Mouse (Mus musculus): ENCODE measurements around the gene Trim65.
"Not testable (repeated sequence)": the region's sequence is repeated elsewhere in the genome, so short reads cannot be mapped to it uniquely, and the experiment has no call there.

Trim65 gene

GRCm38 (mm10) chr11:116092959-116093358, 38.0 kb downstream of the Trim65 start:
- not testable (repeated sequence) for DNase-seq (ENCODE audit: low read depth in 1 of 2, low spot score in 2 of 2)

- DNase-seq (ENCODE audit: low read depth in 1 of 2, low spot score in 2 of 2) = no peak
These were observed 39.3 kb downstream of the Trim65 start for GRCm38 (mm10) chr11:116091591-116091990.

GRCm38 (mm10) chr11:116089545-116089944, 41.4 kb downstream of the Trim65 start:
- DNase-seq (ENCODE audit: low read depth in 1 of 2, low spot score in 2 of 2) = no peak

- no peak for DNase-seq (ENCODE audit: low read depth in 1 of 2, low spot score in 2 of 2)
These were observed 42.1 kb downstream of the Trim65 start for GRCm38 (mm10) chr11:116088741-116089394.

- no peak for DNase-seq (ENCODE audit: low read depth in 1 of 2, low spot score in 2 of 2)
These were observed 42.7 kb downstream of the Trim65 start for GRCm38 (mm10) chr11:116088188-116088587.

GRCm38 (mm10) chr11:116087194-116088130, 43.5 kb downstream of the Trim65 start:
- peak; percentile 59 to 77 for DNase-seq (ENCODE audit: low read depth in 1 of 2, low spot score in 2 of 2)

GRCm38 (mm10) chr11:116086258-116087193, 44.4 kb downstream of the Trim65 start, which contains the start of gene Wbp2:
Gene Wbp2 (minus strand): TSS chr11:116086995.
- peak; percentile 95 to 97 for DNase-seq (ENCODE audit: low read depth in 1 of 2, low spot score in 2 of 2)

GRCm38 (mm10) chr11:116084166-116084565, 46.8 kb downstream of the Trim65 start:
- no peak for DNase-seq (ENCODE audit: low read depth in 1 of 2, low spot score in 2 of 2)

GRCm38 (mm10) chr11:116083096-116083672, 47.7 kb downstream of the Trim65 start:
- no peak for DNase-seq (ENCODE audit: low read depth in 1 of 2, low spot score in 2 of 2)

GRCm38 (mm10) chr11:116081081-116081480, 49.8 kb downstream of the Trim65 start:
- peak in 1 of 2 experiments; percentile 24 for DNase-seq (ENCODE audit: low read depth in 1 of 2, low spot score in 2 of 2)

GRCm38 (mm10) chr11:116079511-116079910, 51.4 kb downstream of the Trim65 start:
- DNase-seq (ENCODE audit: low read depth in 1 of 2, low spot score in 2 of 2) = no peak

- DNase-seq (ENCODE audit: low read depth in 1 of 2, low spot score in 2 of 2) = no peak
These were observed 52.1 kb downstream of the Trim65 start for GRCm38 (mm10) chr11:116078676-116079320.

- peak in 1 of 2 experiments; percentile 67 for DNase-seq (ENCODE audit: low read depth in 1 of 2, low spot score in 2 of 2)
These were observed 52.7 kb downstream of the Trim65 start for GRCm38 (mm10) chr11:116078221-116078620.

GRCm38 (mm10) chr11:116077446-116078204, 53.3 kb downstream of the Trim65 start, which contains the start of gene Unc13d:
Gene Unc13d (minus strand): TSS chr11:116077961.
- DNase-seq (ENCODE audit: low read depth in 1 of 2, low spot score in 2 of 2) = peak; percentile 33 to 59

- DNase-seq (ENCODE audit: low read depth in 1 of 2, low spot score in 2 of 2) = no peak
These were observed 54.1 kb downstream of the Trim65 start for GRCm38 (mm10) chr11:116076836-116077235.

- no peak for DNase-seq (ENCODE audit: low read depth in 1 of 2, low spot score in 2 of 2)
These were observed 54.7 kb downstream of the Trim65 start for GRCm38 (mm10) chr11:116076266-116076540.

- no peak for DNase-seq (ENCODE audit: low read depth in 1 of 2, low spot score in 2 of 2)
These were observed 55.2 kb downstream of the Trim65 start for GRCm38 (mm10) chr11:116075539-116076265.

- no peak for DNase-seq (ENCODE audit: low read depth in 1 of 2, low spot score in 2 of 2)
These were observed 56.4 kb downstream of the Trim65 start for GRCm38 (mm10) chr11:116074436-116074991.

All from monocyte, adult 2 months (primary cell).